Mouse (Mus musculus): Measurements from ENCODE around the gene Gm21394. TPM values are rescaled to one million over a fixed set of nuclear protein-coding genes. Genes with fewer than 3 reads are reported as not detected.
"Not testable (repeated sequence)": the region's sequence is repeated elsewhere in the genome, so short reads cannot be mapped to it uniquely, and the experiment has no call there.

The Gm21394 gene
- polyA plus RNA-seq (2014; fragmentation: Nextera tagmentation; extraction: Ambion mirVana) = not detected in 2 replicates

DNA sequence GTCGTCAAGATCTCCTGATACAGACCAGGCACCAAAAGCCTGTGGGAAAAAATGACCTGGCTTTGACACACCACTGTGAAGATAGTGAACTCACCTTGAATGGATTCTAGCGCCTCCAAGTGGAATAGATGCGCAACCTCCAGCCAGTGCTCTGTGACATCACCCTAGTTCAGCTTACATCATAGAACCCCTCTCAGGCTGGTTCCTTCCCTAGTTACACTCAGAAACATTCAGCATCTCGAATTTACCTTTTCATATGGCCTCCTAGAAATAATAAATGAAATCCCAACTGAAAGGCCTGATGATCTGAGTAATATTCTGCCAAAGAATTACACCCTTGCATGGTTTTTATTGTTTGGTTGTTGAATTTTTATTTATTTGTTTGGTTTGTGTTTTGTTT lies at the start of gene Gm21394:
Gm21394 (minus strand) TSS at position 101 of the 400 bp plus-strand sequence.
- not testable (repeated sequence) for H3K4me1 ChIP-seq (replicated peaks; ENCODE audit: control insufficient read depth, insufficient read depth, low read length); H3K4me3 ChIP-seq (ENCODE audit: low read depth, low read length); ATAC-seq (ENCODE audit: low FRiP score); H3K4me2 ChIP-seq (replicated peaks; ENCODE audit: low read depth, low read length); DNase-seq (ENCODE audit: low spot score); H3K9me3 ChIP-seq (ENCODE audit: control insufficient read depth, low read length); H3K27ac ChIP-seq (ENCODE audit: low read depth, low read length); H3K36me3 ChIP-seq (ENCODE audit: control insufficient read depth, insufficient read depth, low read length); H3K27me3 ChIP-seq (ENCODE audit: control insufficient read depth, insufficient read depth, low read length); H3K9ac ChIP-seq (ENCODE audit: low read depth, low read length)
- no CpG with 5 or more reads among the region's 4 CpGs for WGBS

Other genes starting within 250 kb of the Gm21394 start
- gene Gm21409, start 181.8 kb upstream of the Gm21394 start, polyA plus RNA-seq (2014; fragmentation: Nextera tagmentation; extraction: Ambion mirVana) = not detected in 2 replicates

Data from hindbrain, embryonic 11.5 days (tissue).